9 mouse cellular contexts compared by ENCODE assay signal in genomic region chr14:17967117-17967726, GRCm38 (mm10).
DNase-seq lines count a peak whose midpoint lies in the region; ATAC-seq lines count a peak whose summit lies in the region.
"Had no signal": no experiment of that assay in that cellular context is flagged by ENCODE, and none has a peak within 500 bp of the region (broad histone marks: within the 10 kb centered on the region; RNA-seq: fewer than 3 reads in every experiment).

No protein-coding gene starts in this region.

- no peaks in the 10 kb centered on the region for H3K9me3 ChIP-seq in heart, embryonic 10.5 days
- H3K9me3 ChIP-seq in forebrain, embryonic 12.5 days, result no peaks in the 10 kb centered on the region
- no peaks in the 10 kb centered on the region for H3K9me3 ChIP-seq in hindbrain, embryonic 14.5 days (ENCODE audit: control insufficient read depth, low read length)
- H3K9me3 ChIP-seq in midbrain, embryonic 10.5 days (replicated peaks), result no peaks in the 10 kb centered on the region
- H3K9me3 ChIP-seq: liver, embryonic 13.5 days had no signal

- peak; percentile 86 for DNase-seq in heart, adult 11 months
- DNase-seq in heart, embryonic 10.5 days (ENCODE audit: low spot score), result no peak
- peak; percentile 1 for DNase-seq in c-Kit-positive CD71-positive TER-119-negative erythroid progenitor cells, embryonic 14.5 days (ENCODE audit: low read depth)
- DNase-seq in hindbrain, embryonic 14.5 days (ENCODE audit: low spot score), result peak; percentile 69
- DNase-seq in layer of hippocampus, postnatal 10 days (ENCODE audit: low spot score in 2 of 2), result peak; percentile 60 to 66
- peak; percentile 54 for DNase-seq in midbrain, embryonic 10.5 days (ENCODE audit: low spot score)
- peak; percentile 35 for DNase-seq in skeletal muscle tissue, adult 2 months (ENCODE audit: low read depth, low spot score)
- DNase-seq: liver, embryonic 13.5 days had no signal

- no peaks in the 10 kb centered on the region for H3K36me3 ChIP-seq in heart, embryonic 10.5 days
- H3K36me3 ChIP-seq in forebrain, embryonic 12.5 days (replicated peaks), result no peaks in the 10 kb centered on the region
- no peaks in the 10 kb centered on the region for H3K36me3 ChIP-seq in hindbrain, embryonic 14.5 days (replicated peaks; ENCODE audit: control insufficient read depth, insufficient read depth)
- no peaks in the 10 kb centered on the region for H3K36me3 ChIP-seq in midbrain, embryonic 10.5 days
- H3K36me3 ChIP-seq: liver, embryonic 13.5 days had no signal

- peak; percentile 84 for ATAC-seq in forebrain, embryonic 12.5 days (ENCODE audit: low FRiP score)
- ATAC-seq in hindbrain, embryonic 14.5 days (ENCODE audit: low FRiP score), result peak; percentile 87

- H3K9ac ChIP-seq in forebrain, embryonic 12.5 days, result no peak overlapping the region
- no peak overlapping the region for H3K9ac ChIP-seq in hindbrain, embryonic 14.5 days
- H3K9ac ChIP-seq: liver, embryonic 13.5 days had no signal

- H3K4me2 ChIP-seq in forebrain, embryonic 12.5 days, result no peak overlapping the region
- H3K4me2 ChIP-seq in hindbrain, embryonic 14.5 days (replicated peaks), result no peak overlapping the region
- H3K4me2 ChIP-seq: liver, embryonic 13.5 days had no signal

- H3K27me3 ChIP-seq in heart, embryonic 10.5 days (ENCODE audit: insufficient read depth, poor library complexity, severe bottlenecking), result no peaks in the 10 kb centered on the region
- H3K27me3 ChIP-seq in forebrain, embryonic 12.5 days, result no peaks in the 10 kb centered on the region
- H3K27me3 ChIP-seq in hindbrain, embryonic 14.5 days (ENCODE audit: control insufficient read depth, insufficient read depth, low read length), result no peaks in the 10 kb centered on the region
- no peaks in the 10 kb centered on the region for H3K27me3 ChIP-seq in midbrain, embryonic 10.5 days (ENCODE audit: low read depth, poor library complexity, severe bottlenecking)
- H3K27me3 ChIP-seq: liver, embryonic 13.5 days had no signal

- H3K27ac ChIP-seq in heart, embryonic 10.5 days, result no peak overlapping the region
- no peak overlapping the region for H3K27ac ChIP-seq in forebrain, embryonic 12.5 days
- no peak overlapping the region for H3K27ac ChIP-seq in hindbrain, embryonic 14.5 days
- H3K27ac ChIP-seq in midbrain, embryonic 10.5 days (replicated peaks), result no peak overlapping the region
- H3K27ac ChIP-seq: liver, embryonic 13.5 days had no signal

- WGBS in heart, embryonic 10.5 days, result 36% methylated on average over 5 of the region's 5 CpGs
- 39% methylated on average over 5 of the region's 5 CpGs for WGBS in forebrain, embryonic 12.5 days
- 35% methylated on average over 5 of the region's 5 CpGs for WGBS in hindbrain, embryonic 14.5 days
- 41% methylated on average over 5 of the region's 5 CpGs for WGBS in midbrain, embryonic 10.5 days

- no peak overlapping the region for H3K4me3 ChIP-seq in heart, embryonic 10.5 days
- H3K4me3 ChIP-seq in forebrain, embryonic 12.5 days (replicated peaks), result no peak overlapping the region
- no peak overlapping the region for H3K4me3 ChIP-seq in hindbrain, embryonic 14.5 days (replicated peaks; ENCODE audit: low read length)
- H3K4me3 ChIP-seq in midbrain, embryonic 10.5 days, result no peak overlapping the region
- H3K4me3 ChIP-seq: liver, embryonic 13.5 days had no signal

- H3K4me1 ChIP-seq in heart, embryonic 10.5 days, result no peaks in the 10 kb centered on the region
- no peaks in the 10 kb centered on the region for H3K4me1 ChIP-seq in forebrain, embryonic 12.5 days
- H3K4me1 ChIP-seq in hindbrain, embryonic 14.5 days (replicated peaks; ENCODE audit: control insufficient read depth, insufficient read depth, low read length), result no peaks in the 10 kb centered on the region
- peaks cover 6% of the 10 kb centered on the region for H3K4me1 ChIP-seq in midbrain, embryonic 10.5 days
- H3K4me1 ChIP-seq: liver, embryonic 13.5 days had no signal
